Mouse (Mus musculus) spleen, adult 2 months (tissue): Measurements from ENCODE around the gene Acp7.

Source experiments
- CTCF ChIP-seq: fragments of 200-500 bp; IDR thresholded peaks from 2 replicates; pipeline ENCODE4 v1.5.1; 2011; ENCODE audit warnings: mild to moderate bottlenecking, inconsistent platforms; ENCODE audit not compliant: insufficient read depth, insufficient read length, insufficient replicate concordance; ENCODE audit errors: extremely low read depth
- POLR2A ChIP-seq: fragments of 200-500 bp; IDR thresholded peaks from 2 replicates; pipeline ENCODE4 v1.6.1; 2011; ENCODE audit warnings: low read depth, low read length, inconsistent platforms

GRCm38 (mm10) chr7:28674994-28675393 lies 43.9 kb upstream of the Acp7 start:
- TF ChIP-seq POLR2A (no peak), CTCF (no peak)
